In genomic region chr15:80219705-80220657, GRCm38 (mm10) we compare ENCODE assay signal across 12 mouse cellular contexts. TPM values are rescaled to one million over a fixed set of nuclear protein-coding genes. Genes with fewer than 3 reads are reported as not detected.
DNase-seq lines count a peak whose midpoint lies in the region; ATAC-seq and TF ChIP-seq lines count a peak whose summit lies in the region.
"Had no signal": no experiment of that assay in that cellular context is flagged by ENCODE, and none has a peak within 500 bp of the region (broad histone marks: within the 10 kb centered on the region; RNA-seq: fewer than 3 reads in every experiment).

No protein-coding gene starts in this region.

- no peak for TF ChIP-seq POLR2A in CH12.LX (IDR thresholded peaks at IDR 0.05; ENCODE audit: low read depth, low read length)

- no peak for TF ChIP-seq CTCF in CH12.LX (conservative IDR thresholded peaks at IDR 0.05 in 1 of 2, IDR thresholded peaks at IDR 0.05 in 1 of 2; ENCODE audit: low read depth in 2 of 2, low read length in 2 of 2)

- WGBS in hindbrain, embryonic 12.5 days = 79% methylated on average over 4 of the region's 4 CpGs
- WGBS in hindbrain, embryonic 14.5 days = 75% methylated on average over 4 of the region's 4 CpGs
- 36% methylated on average over 4 of the region's 4 CpGs for WGBS in liver, embryonic 16.5 days (ENCODE audit: insufficient replicate concordance)

- dilution Hi-C loops in CH12.LX (cut with MboI; ENCODE audit: extremely low pct_ligation_motif_present, extremely low pct_unique_long_range_greater_than_20kb, low sequenced_read_pairs) = no loop called here

- H3K9ac ChIP-seq in hindbrain, embryonic 12.5 days = no peak overlapping the region
- no peak overlapping the region for H3K9ac ChIP-seq in hindbrain, embryonic 14.5 days
- peak overlapping the region; percentile 58 for H3K9ac ChIP-seq in CH12.LX (ENCODE audit: insufficient read depth, low read depth)
- H3K9ac ChIP-seq in liver, embryonic 16.5 days (ENCODE audit: low read depth, low read length) = no peak overlapping the region
- H3K9ac ChIP-seq: limb, embryonic 15.5 days had no signal

- ATAC-seq in hindbrain, embryonic 12.5 days (ENCODE audit: low FRiP score) = no peak
- ATAC-seq in hindbrain, embryonic 14.5 days (ENCODE audit: low FRiP score) = no peak
- ATAC-seq in liver, embryonic 16.5 days (ENCODE audit: low read depth) = no peak

- H3K4me1 ChIP-seq in hindbrain, embryonic 12.5 days = peaks cover 7% of the 10 kb centered on the region
- H3K4me1 ChIP-seq in hindbrain, embryonic 14.5 days (replicated peaks; ENCODE audit: control insufficient read depth, insufficient read depth, low read length) = no peaks in the 10 kb centered on the region
- H3K4me1 ChIP-seq in CH12.LX (ENCODE audit: control insufficient read depth in 1 of 2, insufficient read depth in 2 of 2) = peaks cover 10 to 34% of the 10 kb centered on the region in 2 experiments
- H3K4me1 ChIP-seq in liver, embryonic 16.5 days (ENCODE audit: control insufficient read depth, low read depth, low read length) = peaks cover 2% of the 10 kb centered on the region
- H3K4me1 ChIP-seq: limb, embryonic 15.5 days; neural tube, embryonic 13.5 days had no signal

- no peak for DNase-seq in hindbrain, embryonic 14.5 days (ENCODE audit: low spot score)
- DNase-seq in CH12.LX (ENCODE audit: extremely low read depth) (peak; percentile 77), ZHBTc4 (ENCODE audit: low read depth, low spot score) (peak; percentile 86)
- no peak for DNase-seq in layer of hippocampus, adult 11-12 months (ENCODE audit: low spot score)
- no peak for DNase-seq in layer of hippocampus, adult 18-20 months (ENCODE audit: low spot score in 2 of 2)
- DNase-seq in spleen, postnatal 36 days (ENCODE audit: low spot score in 2 of 2) = no peak
- DNase-seq: cerebellum, adult 8-10 months; kidney, postnatal 10 days had no signal

- no peak overlapping the region for H3K4me3 ChIP-seq in hindbrain, embryonic 12.5 days
- H3K4me3 ChIP-seq in hindbrain, embryonic 14.5 days (replicated peaks; ENCODE audit: low read length) = no peak overlapping the region
- H3K4me3 ChIP-seq in CH12.LX (replicated peaks in 1 of 3; ENCODE audit: low read depth in 2 of 3, low read length in 2 of 3, poor library complexity in 1 of 3) = peak overlapping the region; percentile 29 to 49 (median 30)
- no peak overlapping the region for H3K4me3 ChIP-seq in liver, embryonic 16.5 days (ENCODE audit: low read depth, low read length)
- H3K4me3 ChIP-seq: limb, embryonic 15.5 days; neural tube, embryonic 13.5 days had no signal

- in situ Hi-C loops in CH12.LX (cut with MboI; ENCODE audit: low pct_ligation_motif_present, low pct_unique_long_range_greater_than_20kb, low sequenced_read_pairs) = loop anchor here (5.0 to 10.0 kb wide), 2 partner anchors 37 to 125 kb away; partner anchors contain the start of genes Atf4, Rpl3 and Syngr1

- no peak overlapping the region for H3K27ac ChIP-seq in hindbrain, embryonic 12.5 days
- no peak overlapping the region for H3K27ac ChIP-seq in hindbrain, embryonic 14.5 days
- peak overlapping the region; percentile 93 for H3K27ac ChIP-seq in CH12.LX (ENCODE audit: insufficient read depth, low read depth)
- no peak overlapping the region for H3K27ac ChIP-seq in liver, embryonic 16.5 days (ENCODE audit: low read length)
- H3K27ac ChIP-seq: limb, embryonic 15.5 days had no signal

- TF ChIP-seq RAD21 in CH12.LX (IDR thresholded peaks at IDR 0.05; ENCODE audit: low read depth, low read length) = no peak

- no peaks in the 10 kb centered on the region for H3K79me2 ChIP-seq in CH12.LX (replicated peaks; ENCODE audit: control insufficient read depth, extremely low read depth, insufficient read depth, poor library complexity, severe bottlenecking)

- H3K27me3 ChIP-seq in hindbrain, embryonic 12.5 days = no peaks in the 10 kb centered on the region
- H3K27me3 ChIP-seq in hindbrain, embryonic 14.5 days (ENCODE audit: control insufficient read depth, insufficient read depth, low read length) = no peaks in the 10 kb centered on the region
- H3K27me3 ChIP-seq in CH12.LX (replicated peaks) = peaks cover under 1% of the 10 kb centered on the region
- H3K27me3 ChIP-seq in liver, embryonic 16.5 days (ENCODE audit: control insufficient read depth, insufficient read depth, low read depth, low read length) = no peaks in the 10 kb centered on the region
- H3K27me3 ChIP-seq: limb, embryonic 15.5 days; neural tube, embryonic 13.5 days had no signal

- H3K36me3 ChIP-seq in hindbrain, embryonic 12.5 days = 0 out of 2 replicates have a peak, but pooled peaks cover 3% of the 10 kb centered on the region
- peaks cover 6% of the 10 kb centered on the region; the same call in 1 of the 2 replicates for H3K36me3 ChIP-seq in hindbrain, embryonic 14.5 days (replicated peaks; ENCODE audit: control insufficient read depth, insufficient read depth)
- peaks cover 0 to 1% of the 10 kb centered on the region in 2 experiments for H3K36me3 ChIP-seq in CH12.LX (replicated peaks in 1 of 2; ENCODE audit: control insufficient read depth in 1 of 2, insufficient read depth in 1 of 2, low read length in 1 of 2)
- H3K36me3 ChIP-seq in liver, embryonic 16.5 days (ENCODE audit: control insufficient read depth, insufficient read depth) = no peaks in the 10 kb centered on the region
- H3K36me3 ChIP-seq: limb, embryonic 15.5 days had no signal

- TF ChIP-seq EP300 in CH12.LX (IDR thresholded peaks at IDR 0.05; ENCODE audit: low read length) = no peak

- H3K4me2 ChIP-seq in hindbrain, embryonic 12.5 days (replicated peaks) = peak overlapping the region; percentile 13; the same call in 1 of the 2 replicates
- H3K4me2 ChIP-seq in hindbrain, embryonic 14.5 days (replicated peaks) = no peak overlapping the region
- H3K4me2 ChIP-seq in CH12.LX (ENCODE audit: insufficient read depth, low read depth, poor library complexity, severe bottlenecking) = peak overlapping the region; percentile 64
- peak overlapping the region; percentile 7; the same call in 1 of the 2 replicates for H3K4me2 ChIP-seq in liver, embryonic 16.5 days (ENCODE audit: low read depth, low read length)
- H3K4me2 ChIP-seq: limb, embryonic 15.5 days had no signal

- no peaks in the 10 kb centered on the region for H3K9me3 ChIP-seq in hindbrain, embryonic 12.5 days (replicated peaks)
- no peaks in the 10 kb centered on the region for H3K9me3 ChIP-seq in hindbrain, embryonic 14.5 days (ENCODE audit: control insufficient read depth, low read length)
- no peaks in the 10 kb centered on the region for H3K9me3 ChIP-seq in CH12.LX (replicated peaks; ENCODE audit: low read length)
- H3K9me3 ChIP-seq in liver, embryonic 16.5 days (replicated peaks; ENCODE audit: control insufficient read depth, low read length) = no peaks in the 10 kb centered on the region
- H3K9me3 ChIP-seq: limb, embryonic 15.5 days; neural tube, embryonic 13.5 days had no signal

TF ChIP-seq in CH12.LX, 34 proteins besides CTCF, POLR2A, EP300 and RAD21 (continues in another document):
- peak; percentile 57; the same call in 1 of the 2 replicates for TF ChIP-seq MEF2A (IDR thresholded peaks at IDR 0.05; ENCODE audit: borderline replicate concordance, low read depth, low read length)
- TF ChIP-seq ELF1 (IDR thresholded peaks at IDR 0.05; ENCODE audit: low read depth, low read length) = peak; percentile 15; the same call in 1 of the 2 replicates

RNA-seq across cellular contexts. Expression of gene Mief1, which starts 13.8 kb away (rescaled TPM):
- polyA plus RNA-seq in hindbrain, embryonic 12.5 days (2016; fragmentation: Nextera tagmentation; extraction: Ambion mirVana) = 41.3 and 43.8 TPM in 2 replicates
- polyA plus RNA-seq in hindbrain, embryonic 14.5 days (2014; fragmentation: Nextera tagmentation; extraction: Ambion mirVana) = 36.4 and 38.6 TPM in 2 replicates
- total RNA-seq in CH12.LX (2012; rRNA removed) = 34.4 and 35.4 TPM in 2 replicates
- 18.8 and 20.7 TPM in 2 replicates for total RNA-seq in CH12.LX (2014; rRNA removed)
- polyA plus RNA-seq in CH12.LX (2012; ENCODE audit: insufficient read length, low read depth) = 19.2 and 23.3 TPM in 2 replicates
- polyA plus RNA-seq in liver, embryonic 16.5 days (2015; fragmentation: Nextera tagmentation; extraction: Ambion mirVana) = 14.4 and 16.0 TPM in 2 replicates
- 10 to 100 TPM; 32.7 to 33.9 TPM for total RNA-seq in layer of hippocampus, adult 18-20 months (2021)

RNA-seq across cellular contexts. Expression of gene AC140267.1, which starts 15.7 kb away (rescaled TPM):
- polyA plus RNA-seq in hindbrain, embryonic 12.5 days (2016; fragmentation: Nextera tagmentation; extraction: Ambion mirVana) = not detected in 2 replicates
- not detected in 2 replicates for polyA plus RNA-seq in hindbrain, embryonic 14.5 days (2014; fragmentation: Nextera tagmentation; extraction: Ambion mirVana)
- total RNA-seq in CH12.LX (2012; rRNA removed) (not detected in 2 replicates), CH12.LX (2014; rRNA removed) (not detected in 2 replicates)
- 6.5 TPM in 1 of 2 replicates, not detected in the other for polyA plus RNA-seq in CH12.LX (2012; ENCODE audit: insufficient read length, low read depth)
- polyA plus RNA-seq in liver, embryonic 16.5 days (2015; fragmentation: Nextera tagmentation; extraction: Ambion mirVana) = not detected in 2 replicates
- 10 to 100 TPM; 15.2 to 19.6 TPM for total RNA-seq in layer of hippocampus, adult 18-20 months (2021)
- polyA plus RNA-seq: limb, embryonic 15.5 days had no signal

RNA-seq across cellular contexts. Expression of gene Atf4, which starts 35.0 kb away (rescaled TPM):
- 115 and 128 TPM in 2 replicates for polyA plus RNA-seq in hindbrain, embryonic 12.5 days (2016; fragmentation: Nextera tagmentation; extraction: Ambion mirVana)
- 102 and 115 TPM in 2 replicates for polyA plus RNA-seq in hindbrain, embryonic 14.5 days (2014; fragmentation: Nextera tagmentation; extraction: Ambion mirVana)
- total RNA-seq in CH12.LX (2012; rRNA removed) (351 and 486 TPM in 2 replicates), CH12.LX (2014; rRNA removed) (721 and 819 TPM in 2 replicates)
- polyA plus RNA-seq in CH12.LX (2012; ENCODE audit: insufficient read length, low read depth) = 324 and 357 TPM in 2 replicates
- polyA plus RNA-seq in liver, embryonic 16.5 days (2015; fragmentation: Nextera tagmentation; extraction: Ambion mirVana) = 138 and 139 TPM in 2 replicates
- 100 to 1,000 TPM in 1 of 2 experiments, 10 to 100 TPM in 1; 98.4 to 101 TPM for total RNA-seq in layer of hippocampus, adult 18-20 months (2021)

RNA-seq across cellular contexts. Expression of gene Rps19bp1, which starts 44.1 kb away (rescaled TPM):
- polyA plus RNA-seq in hindbrain, embryonic 12.5 days (2016; fragmentation: Nextera tagmentation; extraction: Ambion mirVana) = 59.9 and 65.8 TPM in 2 replicates
- 75.0 and 83.7 TPM in 2 replicates for polyA plus RNA-seq in hindbrain, embryonic 14.5 days (2014; fragmentation: Nextera tagmentation; extraction: Ambion mirVana)
- total RNA-seq in CH12.LX (2012; rRNA removed) (47.1 and 55.0 TPM in 2 replicates), CH12.LX (2014; rRNA removed) (63.3 and 67.3 TPM in 2 replicates)
- polyA plus RNA-seq in CH12.LX (2012; ENCODE audit: insufficient read length, low read depth) = 91.2 and 99.6 TPM in 2 replicates
- 21.2 and 24.9 TPM in 2 replicates for polyA plus RNA-seq in liver, embryonic 16.5 days (2015; fragmentation: Nextera tagmentation; extraction: Ambion mirVana)
- 10 to 100 TPM; 36.1 to 40.0 TPM for total RNA-seq in layer of hippocampus, adult 18-20 months (2021)

RNA-seq across cellular contexts. Expression of gene Mgat3, which starts 46.5 kb away (rescaled TPM):
- polyA plus RNA-seq in hindbrain, embryonic 12.5 days (2016; fragmentation: Nextera tagmentation; extraction: Ambion mirVana) = 12.0 and 12.2 TPM in 2 replicates
- polyA plus RNA-seq in hindbrain, embryonic 14.5 days (2014; fragmentation: Nextera tagmentation; extraction: Ambion mirVana) = 22.3 and 24.5 TPM in 2 replicates
- 0.13 and 0.21 TPM in 2 replicates for total RNA-seq in CH12.LX (2012; rRNA removed)
- total RNA-seq in CH12.LX (2014; rRNA removed) = 0.15 and 0.36 TPM in 2 replicates
- polyA plus RNA-seq in CH12.LX (2012; ENCODE audit: insufficient read length, low read depth) = 0.05 and 0.09 TPM in 2 replicates
- polyA plus RNA-seq in liver, embryonic 16.5 days (2015; fragmentation: Nextera tagmentation; extraction: Ambion mirVana) = 0.36 and 0.55 TPM in 2 replicates
- total RNA-seq in layer of hippocampus, adult 18-20 months (2021) = 100 to 1,000 TPM; 114 to 118 TPM

Comparison
In these comparisons a context has a peak if more than half of its experiments do, and no peak if none do; other contexts are left out.
1. H3K4me3 ChIP-seq: peak in CH12.LX (3 of 3); none in hindbrain, embryonic 12.5 days (single experiment), hindbrain, embryonic 14.5 days (single experiment) and liver, embryonic 16.5 days (single experiment).
2. DNase-seq: peak in CH12.LX (single experiment) and ZHBTc4 (single experiment); none in hindbrain, embryonic 14.5 days (single experiment), layer of hippocampus, adult 11-12 months (single experiment), layer of hippocampus, adult 18-20 months (0 of 2) and spleen, postnatal 36 days (0 of 2).